In genomic region chr12:87471421-87471963, GRCm38 (mm10) we compare ENCODE assay signal across 9 mouse cellular contexts. TPM values are rescaled to one million over a fixed set of nuclear protein-coding genes. Genes with fewer than 3 reads are reported as not detected.
DNase-seq lines count a peak whose midpoint lies in the region; ATAC-seq lines count a peak whose summit lies in the region.
"Had no signal": no experiment of that assay in that cellular context is flagged by ENCODE, and none has a peak within 500 bp of the region (broad histone marks: within the 10 kb centered on the region; RNA-seq: fewer than 3 reads in every experiment).

No protein-coding gene starts in this region.

- peak overlapping the region; percentile 73 for H3K4me3 ChIP-seq in hindbrain, embryonic 13.5 days
- H3K4me3 ChIP-seq in liver, embryonic 13.5 days (replicated peaks), result peak overlapping the region; percentile 77

- under 1% methylated on average over 19 of the region's 19 CpGs for WGBS in hindbrain, embryonic 13.5 days
- under 1% methylated on average over 19 of the region's 19 CpGs for WGBS in liver, embryonic 13.5 days (ENCODE audit: insufficient replicate concordance)

- peak; percentile 18 to 79 for DNase-seq in adrenal gland, adult (ENCODE audit: inconsistent age in 2 of 2, low spot score in 1 of 2)
- no peak for DNase-seq in adrenal gland, adult 18-20 months (ENCODE audit: low spot score in 2 of 2)
- DNase-seq in retina, embryonic 14.5 days (ENCODE audit: low spot score), result peak; percentile 21
- DNase-seq in retina, postnatal 1 day, result no peak
- DNase-seq in liver, embryonic 13.5 days, result no peak
- DNase-seq in telencephalon, adult 2 months (ENCODE audit: low read depth, low spot score), result peak; percentile 64
- DNase-seq in urinary bladder, postnatal 25 days (ENCODE audit: low spot score), result no peak

- no peaks in the 10 kb centered on the region for H3K9me3 ChIP-seq in hindbrain, embryonic 13.5 days
- no peaks in the 10 kb centered on the region for H3K9me3 ChIP-seq in liver, embryonic 13.5 days (replicated peaks)

- ATAC-seq in hindbrain, embryonic 13.5 days (ENCODE audit: low FRiP score), result no peak
- no peak for ATAC-seq in liver, embryonic 13.5 days (ENCODE audit: low read depth)

- peak overlapping the region; percentile 93 for H3K27ac ChIP-seq in hindbrain, embryonic 13.5 days
- peak overlapping the region; percentile 80 for H3K27ac ChIP-seq in liver, embryonic 13.5 days

- H3K4me1 ChIP-seq in hindbrain, embryonic 13.5 days (replicated peaks), result peaks cover 16% of the 10 kb centered on the region
- peaks cover 23% of the 10 kb centered on the region for H3K4me1 ChIP-seq in liver, embryonic 13.5 days (replicated peaks)

- peaks cover 6% of the 10 kb centered on the region; the same call in 1 of the 2 replicates for H3K27me3 ChIP-seq in hindbrain, embryonic 13.5 days
- no peaks in the 10 kb centered on the region for H3K27me3 ChIP-seq in liver, embryonic 13.5 days

- H3K36me3 ChIP-seq in hindbrain, embryonic 13.5 days, result peaks cover 20% of the 10 kb centered on the region
- peaks cover 21% of the 10 kb centered on the region for H3K36me3 ChIP-seq in liver, embryonic 13.5 days

- peak overlapping the region; percentile 92 for H3K9ac ChIP-seq in hindbrain, embryonic 13.5 days
- peak overlapping the region; percentile 89 for H3K9ac ChIP-seq in liver, embryonic 13.5 days

- peak overlapping the region; percentile 71 for H3K4me2 ChIP-seq in hindbrain, embryonic 13.5 days
- peak overlapping the region; percentile 73 for H3K4me2 ChIP-seq in liver, embryonic 13.5 days

RNA-seq across cellular contexts. Expression of gene Snw1, which starts 0.6 kb away (rescaled TPM):
- total RNA-seq in adrenal gland, adult 18-20 months (2021), result 10 to 100 TPM; 64.8 to 70.6 TPM
- 124 and 129 TPM in 2 replicates for polyA plus RNA-seq in hindbrain, embryonic 13.5 days (2015; fragmentation: Nextera tagmentation; extraction: Ambion mirVana)
- 68.7 and 78.4 TPM in 2 replicates for polyA plus RNA-seq in liver, embryonic 13.5 days (2015; fragmentation: Nextera tagmentation; extraction: Ambion mirVana)

RNA-seq across cellular contexts. Expression of gene Gm5788, which starts 23.0 kb away (rescaled TPM):
- not detected for total RNA-seq in adrenal gland, adult 18-20 months (2021)
- polyA plus RNA-seq in hindbrain, embryonic 13.5 days (2015; fragmentation: Nextera tagmentation; extraction: Ambion mirVana), result not detected in 2 replicates
- polyA plus RNA-seq in liver, embryonic 13.5 days (2015; fragmentation: Nextera tagmentation; extraction: Ambion mirVana), result not detected in 2 replicates
- polyA plus RNA-seq: large intestine, adult 2 months had no signal

RNA-seq across cellular contexts. Expression of gene Alkbh1, which starts 27.7 kb away (rescaled TPM):
- total RNA-seq in adrenal gland, adult 18-20 months (2021), result 10 to 100 TPM; 24.9 to 25.1 TPM
- 45.5 and 48.2 TPM in 2 replicates for polyA plus RNA-seq in hindbrain, embryonic 13.5 days (2015; fragmentation: Nextera tagmentation; extraction: Ambion mirVana)
- polyA plus RNA-seq in liver, embryonic 13.5 days (2015; fragmentation: Nextera tagmentation; extraction: Ambion mirVana), result 20.6 and 24.9 TPM in 2 replicates

RNA-seq across cellular contexts. Expression of gene Slirp, which starts 27.8 kb away (rescaled TPM):
- 100 to 1,000 TPM; 163 to 186 TPM for total RNA-seq in adrenal gland, adult 18-20 months (2021)
- 283 and 290 TPM in 2 replicates for polyA plus RNA-seq in hindbrain, embryonic 13.5 days (2015; fragmentation: Nextera tagmentation; extraction: Ambion mirVana)
- 228 and 232 TPM in 2 replicates for polyA plus RNA-seq in liver, embryonic 13.5 days (2015; fragmentation: Nextera tagmentation; extraction: Ambion mirVana)

RNA-seq across cellular contexts. Expression of gene Gm8300, which starts 42.6 kb away (rescaled TPM):
- total RNA-seq in adrenal gland, adult 18-20 months (2021), result not detected
- not detected in 2 replicates for polyA plus RNA-seq in hindbrain, embryonic 13.5 days (2015; fragmentation: Nextera tagmentation; extraction: Ambion mirVana)
- polyA plus RNA-seq in liver, embryonic 13.5 days (2015; fragmentation: Nextera tagmentation; extraction: Ambion mirVana), result not detected in 2 replicates
- polyA plus RNA-seq: large intestine, adult 2 months had no signal

Comparison
In these comparisons a context has a peak if more than half of its experiments do, and no peak if none do; other contexts are left out.
1. DNase-seq: peak in adrenal gland, adult (2 of 2), retina, embryonic 14.5 days (single experiment) and telencephalon, adult 2 months (single experiment); none in adrenal gland, adult 18-20 months (0 of 2), retina, postnatal 1 day (single experiment), liver, embryonic 13.5 days (single experiment) and urinary bladder, postnatal 25 days (single experiment).